In the genomic region with DNA sequence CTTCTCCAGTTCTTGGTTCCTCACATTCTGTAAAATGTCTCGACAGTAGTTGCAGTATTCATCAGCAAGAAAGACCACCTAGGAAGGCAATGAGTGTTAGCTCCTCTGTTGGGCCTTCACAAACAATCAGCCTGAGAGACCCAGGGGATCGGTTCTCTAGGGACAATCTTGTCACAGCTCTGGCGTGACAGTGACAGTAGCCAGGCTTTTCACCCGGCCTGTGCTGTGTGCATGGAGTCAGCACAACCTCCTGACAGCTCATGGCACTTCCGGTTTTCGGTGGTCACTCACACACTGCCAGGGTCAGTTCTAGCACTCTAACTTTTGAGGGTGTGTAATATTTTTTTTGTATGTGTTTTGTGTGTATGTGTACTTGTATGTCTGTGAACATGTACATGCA, we compare ENCODE assay signal across 18 mouse cellular contexts. TPM values are rescaled to one million over a fixed set of nuclear protein-coding genes. Genes with fewer than 3 reads are reported as not detected.
"Had no signal": no experiment of that assay in that cellular context is flagged by ENCODE, and none has a peak within 500 bp of the region (broad histone marks: within the 10 kb centered on the region; RNA-seq: fewer than 3 reads in every experiment).

No protein-coding gene starts in this region.

- H3K9ac ChIP-seq: limb, embryonic 12.5 days; limb, embryonic 15.5 days; liver, embryonic 14.5 days; liver, postnatal 0 days; lung, embryonic 15.5 days had no signal

- H3K4me3 ChIP-seq: limb, embryonic 12.5 days; limb, embryonic 15.5 days; lung, embryonic 15.5 days had no signal

- H3K4me2 ChIP-seq: limb, embryonic 12.5 days; limb, embryonic 15.5 days; liver, embryonic 11.5 days; lung, embryonic 15.5 days; midbrain, embryonic 11.5 days had no signal

- H3K27me3 ChIP-seq: limb, embryonic 12.5 days; limb, embryonic 15.5 days; lung, embryonic 15.5 days had no signal

- ATAC-seq: liver, postnatal 0 days had no signal

- H3K9me3 ChIP-seq: limb, embryonic 12.5 days; limb, embryonic 15.5 days; lung, embryonic 15.5 days had no signal

- H3K4me1 ChIP-seq: lung, embryonic 15.5 days had no signal

- H3K36me3 ChIP-seq: limb, embryonic 12.5 days; limb, embryonic 15.5 days; lung, embryonic 15.5 days had no signal

- DNase-seq: kidney, postnatal 14 days; kidney, postnatal 4 days; left cerebral cortex, postnatal 4 days; liver, postnatal 0 days; lung, postnatal 14 days; lung, postnatal 4 days; midbrain, embryonic 14.5 days; thymus, adult 18-20 months; thymus, postnatal 36 days had no signal

- H3K27ac ChIP-seq: limb, embryonic 12.5 days; limb, embryonic 15.5 days; liver, embryonic 14.5 days; lung, embryonic 15.5 days had no signal

RNA-seq across cellular contexts. Expression of gene Rfx8, which starts 32.2 kb away (rescaled TPM):
- total RNA-seq: megakaryocyte-erythroid progenitor cell, adult 5-6 weeks had no signal
- polyA plus RNA-seq: liver, postnatal 0 days; small intestine, adult 2 months had no signal

RNA-seq across cellular contexts. Expression of gene Creg2, which starts 37.3 kb away (rescaled TPM):
- total RNA-seq: megakaryocyte progenitor cell, adult 5-6 weeks; megakaryocyte-erythroid progenitor cell, adult 5-6 weeks had no signal
- polyA plus RNA-seq: liver, embryonic 11.5 days; liver, postnatal 0 days had no signal
